Mouse (Mus musculus) CH12.LX (cell line): ENCODE data around the gene Adam1a. TPM values are rescaled to one million over a fixed set of nuclear protein-coding genes. Genes with fewer than 3 reads are reported as not detected.

Experiments
- DNase-seq: peaks from one replicate; pipeline ENCODE4 v3.0.0-alpha.2; 2013; ENCODE audit errors: extremely low read depth
- H3K27ac ChIP-seq: 2 replicates; pipeline ENCODE4 v1.5.1; 2012; ENCODE audit warnings: low read depth, mild to moderate bottlenecking, control low read depth, moderate library complexity; ENCODE audit not compliant: insufficient read depth
- H3K27me3 ChIP-seq: replicated peaks from 2 replicates; pipeline ENCODE3; 2012; ENCODE audit warnings: inconsistent platforms
- H3K36me3 ChIP-seq, 2 experiments: replicated peaks in 1 of 2; 2 replicates each; pipeline versions ENCODE3 to v1.6.1; 2012; ENCODE audit warnings: inconsistent platforms in 1 of 2, low read length in 1 of 2, mild to moderate bottlenecking in 1 of 2, mixed read lengths in 1 of 2, moderate library complexity in 1 of 2; ENCODE audit not compliant: control insufficient read depth in 1 of 2, insufficient read depth in 1 of 2
- H3K4me1 ChIP-seq, 2 experiments: 2 replicates each; pipeline ENCODE4 v1.6.1; 2012; ENCODE audit warnings: inconsistent platforms in 1 of 2, moderate library complexity in 1 of 2; ENCODE audit not compliant: insufficient read depth in 2 of 2, control insufficient read depth in 1 of 2
- H3K4me2 ChIP-seq: 2 replicates; pipeline ENCODE4 v1.6.1; 2012; ENCODE audit warnings: low read depth, mild to moderate bottlenecking, control low read depth; ENCODE audit not compliant: poor library complexity, insufficient read depth, severe bottlenecking
- H3K4me3 ChIP-seq, 3 experiments: fragments of 150-350 bp in 1 of 3; sonication (generic) in 1 of 3; replicated peaks in 1 of 3; 2 replicates each; pipeline versions ENCODE3 to v1.5.1; 2011 to 2012; ENCODE audit warnings: low read depth in 2 of 3, low read length in 2 of 3, mild to moderate bottlenecking in 2 of 3, moderate library complexity in 2 of 3, control low read depth in 1 of 3, improper control_type of control experiment in 1 of 3, inconsistent platforms in 1 of 3, mixed read lengths in 1 of 3; ENCODE audit not compliant: poor library complexity in 1 of 3
- H3K79me2 ChIP-seq: replicated peaks from 2 replicates; pipeline ENCODE4 v1.6.1; 2012; ENCODE audit warnings: mild to moderate bottlenecking, moderate library complexity; ENCODE audit not compliant: control insufficient read depth, poor library complexity, insufficient read depth, severe bottlenecking; ENCODE audit errors: extremely low read depth
- H3K9ac ChIP-seq: 2 replicates; pipeline ENCODE4 v1.6.1; 2012; ENCODE audit warnings: low read depth, mild to moderate bottlenecking, control low read depth, moderate library complexity; ENCODE audit not compliant: insufficient read depth
- H3K9me3 ChIP-seq: replicated peaks from 2 replicates; pipeline ENCODE3; 2012; ENCODE audit warnings: low read length, inconsistent platforms, mixed read lengths
- BHLHE40 ChIP-seq: IDR thresholded peaks from 2 replicates; pipeline ENCODE4 v1.6.1; 2011; ENCODE audit warnings: mild to moderate bottlenecking, low read depth, low read length, improper control_type of control experiment
- CHD1 ChIP-seq: IDR thresholded peaks from 2 replicates; pipeline ENCODE4 v1.6.1; 2012; ENCODE audit warnings: low read depth, low read length, improper control_type of control experiment, inconsistent platforms
- CHD2 ChIP-seq: IDR thresholded peaks from 2 replicates; pipeline ENCODE4 v1.6.1; 2011; ENCODE audit warnings: low read length, improper control_type of control experiment
- CTCF ChIP-seq, 2 experiments: IDR thresholded peaks in 1 of 2; conservative IDR thresholded peaks in 1 of 2; 2 replicates each; pipeline ENCODE4 v1.5.1; 2011 to 2012; ENCODE audit warnings: low read depth in 2 of 2, low read length in 2 of 2, improper control_type of control experiment in 1 of 2, inconsistent platforms in 1 of 2, mild to moderate bottlenecking in 1 of 2, moderate library complexity in 1 of 2
- ETS1 ChIP-seq: conservative IDR thresholded peaks from 2 replicates; pipeline ENCODE4 v1.6.1; 2012; ENCODE audit warnings: low read depth, mild to moderate bottlenecking, inconsistent platforms, low read length, improper control_type of control experiment, moderate library complexity
- JUN ChIP-seq: IDR thresholded peaks from 2 replicates; pipeline ENCODE4 v1.6.1; 2011; ENCODE audit warnings: low read depth, mild to moderate bottlenecking, low read length, improper control_type of control experiment, moderate library complexity; ENCODE audit not compliant: insufficient read depth
- JUND ChIP-seq: conservative IDR thresholded peaks from 2 replicates; pipeline ENCODE4 v1.6.1; 2011; ENCODE audit warnings: low read depth, low read length, improper control_type of control experiment
- MAFK ChIP-seq: IDR thresholded peaks from 2 replicates; pipeline ENCODE4 v1.6.1; 2011; ENCODE audit warnings: low read length, improper control_type of control experiment; ENCODE audit not compliant: insufficient replicate concordance
- MEF2A ChIP-seq: IDR thresholded peaks from 2 replicates; pipeline ENCODE4 v1.6.1; 2014; ENCODE audit warnings: low read depth, mild to moderate bottlenecking, inconsistent platforms, low read length, improper control_type of control experiment, borderline replicate concordance
- NRF1 ChIP-seq: IDR thresholded peaks from 2 replicates; pipeline ENCODE4 v1.6.1; 2014; ENCODE audit warnings: low read depth, mild to moderate bottlenecking, inconsistent platforms, low read length, improper control_type of control experiment, moderate library complexity
- PAX5 ChIP-seq: IDR thresholded peaks from 2 replicates; pipeline ENCODE4 v1.6.1; 2012; ENCODE audit warnings: low read length, inconsistent platforms, mixed read lengths
- RCOR1 ChIP-seq: conservative IDR thresholded peaks from 2 replicates; pipeline ENCODE4 v1.6.1; 2012; ENCODE audit warnings: low read depth, mild to moderate bottlenecking, inconsistent platforms, low read length, improper control_type of control experiment
- UBTF ChIP-seq: IDR thresholded peaks from 2 replicates; pipeline ENCODE4 v1.6.1; 2012; ENCODE audit warnings: low read depth, mild to moderate bottlenecking, inconsistent platforms, low read length, improper control_type of control experiment, moderate library complexity
- ZNF384 ChIP-seq: IDR thresholded peaks from 2 replicates; pipeline ENCODE4 v1.6.1; 2012; ENCODE audit warnings: low read depth, low read length, improper control_type of control experiment, inconsistent platforms
- dilution Hi-C: fragments of 300-500 bp; cut with MboI; formaldehyde crosslinking; loops from 2 replicates; pipeline ENCODE4 v1.14.3; 2020; ENCODE audit warnings: low sequenced_read_pairs; ENCODE audit not compliant: extremely low pct_unique_long_range_greater_than_20kb, extremely low pct_ligation_motif_present
- in situ Hi-C: fragments of 300-500 bp; cut with MboI; formaldehyde crosslinking; loops from 3 replicates; pipeline ENCODE4 v1.14.3; 2019; ENCODE audit warnings: low sequenced_read_pairs, low pct_ligation_motif_present, low pct_unique_long_range_greater_than_20kb, mixed read lengths
- polyA plus RNA-seq: library from polyadenylated mRNA; unstranded; fragments of >175 nt; gene quantifications from 2 replicates; pipeline ENCODE4 v1.2.1, GENCODE M21; 2012; ENCODE audit warnings: low read depth; ENCODE audit not compliant: insufficient read length
- total RNA-seq, 2 experiments: library from RNA; depleted of rRNA; stranded (reverse); fragments of 300-350 nt in 1 of 2; fragments of >200 nt in 1 of 2; gene quantifications; 2 replicates each; pipeline ENCODE4 v1.2.3; 2012 to 2014

Gene Adam1a
- total and polyA plus RNA-seq, 3 experiments = 1.2 to 1.6 (median 1.3) TPM

GRCm38 (mm10) chr5:121585699-121586098 lies 40.4 kb upstream of the Adam1a start:
- H3K4me1 ChIP-seq = peaks cover 23 to 61% of the 10 kb centered on the region in 2 experiments
- H3K36me3 ChIP-seq = peaks cover 0 to 12% of the 10 kb centered on the region in 2 experiments
- in situ Hi-C loops = loop anchor here (5.0 kb wide), 1 partner anchor 33 kb away; no protein-coding TSS in a partner anchor
- no peaks in the 10 kb centered on the region for H3K79me2 ChIP-seq
- H3K27me3 ChIP-seq = no peaks in the 10 kb centered on the region
- no peak overlapping the region for H3K4me3 ChIP-seq
- no peak overlapping the region for H3K27ac ChIP-seq
- H3K9ac ChIP-seq = no peak overlapping the region
- TF ChIP-seq ZNF384 (no peak), CHD2 (no peak), UBTF (no peak), CHD1 (no peak), JUND (no peak), NRF1 (no peak), MAFK (no peak), BHLHE40 (no peak), PAX5 (no peak), JUN (no peak), MEF2A (no peak), RCOR1 (no peak), ETS1 (no peak)
- TF ChIP-seq, all 38 proteins: peak for 0
- dilution Hi-C loops = no loop called here
- no peak for DNase-seq
- Histone ChIP-seq H3K4me2 (no peak overlapping the region), H3K9me3 (no peaks in the 10 kb centered on the region)

- Histone ChIP-seq H3K4me2 (no peak overlapping the region), H3K9ac (no peak overlapping the region), H3K4me1 (peaks cover 23 to 61% of the 10 kb centered on the region in 2 experiments), H3K27ac (no peak overlapping the region), H3K36me3 (peaks cover 0 to 16% of the 10 kb centered on the region in 2 experiments), H3K4me3 (no peak overlapping the region), H3K79me2 (no peaks in the 10 kb centered on the region), H3K9me3 (no peaks in the 10 kb centered on the region), H3K27me3 (no peaks in the 10 kb centered on the region)
- no peak for DNase-seq
- in situ Hi-C loops = loop anchor here (5.0 kb wide), 1 partner anchor 33 kb away; no protein-coding TSS in a partner anchor
- dilution Hi-C loops = no loop called here
- TF ChIP-seq ETS1 (no peak), CTCF (conservative IDR thresholded peaks at IDR 0.05 in 1 of 2, IDR thresholded peaks at IDR 0.05 in 1 of 2; ENCODE audit: low read depth in 2 of 2, low read length in 2 of 2) (no peak), ZNF384 (peak; percentile 85)
- TF ChIP-seq, all 38 proteins: peak for 1
These were observed 39.7 kb upstream of the Adam1a start for GRCm38 (mm10) chr5:121585005-121585404.
